Mouse (Mus musculus) cortical plate, adult 2 months (tissue): ENCODE data around the gene Mdh2. TPM values are rescaled to one million over a fixed set of nuclear protein-coding genes. Genes with fewer than 3 reads are reported as not detected.

Source experiments
- H3K27ac ChIP-seq: fragments of 200-500 bp; 2 replicates; pipeline ENCODE4 v1.5.1; 2012; ENCODE audit warnings: low read length, control low read depth, inconsistent platforms; ENCODE audit not compliant: insufficient read depth
- H3K4me1 ChIP-seq: fragments of 200-500 bp; 2 replicates; pipeline ENCODE4 v1.6.1; 2011; ENCODE audit warnings: low read length; ENCODE audit not compliant: control insufficient read depth, insufficient read depth
- H3K4me3 ChIP-seq: fragments of 200-500 bp; 2 replicates; pipeline ENCODE4 v1.5.1; 2011; ENCODE audit warnings: mild to moderate bottlenecking, low read length, control low read depth; ENCODE audit not compliant: insufficient read depth
- CTCF ChIP-seq: fragments of 200-500 bp; IDR thresholded peaks from 2 replicates; pipeline ENCODE4 v1.5.1; 2011; ENCODE audit warnings: mild to moderate bottlenecking, control low read depth, low read length; ENCODE audit not compliant: insufficient read depth; ENCODE audit errors: extremely low read depth
- POLR2A ChIP-seq: fragments of 200-500 bp; IDR thresholded peaks from 2 replicates; pipeline ENCODE4 v1.6.1; 2011; ENCODE audit warnings: mild to moderate bottlenecking, low read length, control low read depth; ENCODE audit not compliant: insufficient read depth; ENCODE audit errors: extremely low read depth
- polyA plus RNA-seq: library from polyadenylated mRNA; depleted of rRNA; stranded (reverse); fragments of >200 nt; gene quantifications from 2 replicates; pipeline ENCODE4 v1.2.3, GENCODE M21; 2012

Gene Mdh2
- polyA plus RNA-seq, 1 experiment = 499 TPM

DNA sequence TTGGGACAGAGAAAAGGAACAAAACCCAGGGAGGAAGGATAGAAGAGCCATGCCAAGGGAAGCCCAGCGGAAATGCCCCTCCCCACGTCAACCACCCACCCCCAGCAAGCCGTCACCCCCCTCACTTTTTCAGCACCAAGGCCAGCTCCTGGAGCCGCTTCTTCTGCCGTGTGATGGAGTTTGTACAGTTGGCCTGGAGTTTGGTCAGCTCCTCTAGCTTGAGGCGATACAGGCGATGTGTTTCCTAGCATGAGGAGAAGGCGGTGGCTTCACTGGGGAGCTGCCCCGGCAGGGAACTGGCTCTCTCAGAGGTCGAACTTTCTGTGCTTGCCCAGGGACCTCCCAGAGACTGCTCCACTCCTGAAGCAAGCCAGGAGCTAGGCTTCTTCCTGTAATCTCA lies 36.1 kb upstream of the Mdh2 start:
- TF ChIP-seq POLR2A (no peak), CTCF (no peak)

DNA sequence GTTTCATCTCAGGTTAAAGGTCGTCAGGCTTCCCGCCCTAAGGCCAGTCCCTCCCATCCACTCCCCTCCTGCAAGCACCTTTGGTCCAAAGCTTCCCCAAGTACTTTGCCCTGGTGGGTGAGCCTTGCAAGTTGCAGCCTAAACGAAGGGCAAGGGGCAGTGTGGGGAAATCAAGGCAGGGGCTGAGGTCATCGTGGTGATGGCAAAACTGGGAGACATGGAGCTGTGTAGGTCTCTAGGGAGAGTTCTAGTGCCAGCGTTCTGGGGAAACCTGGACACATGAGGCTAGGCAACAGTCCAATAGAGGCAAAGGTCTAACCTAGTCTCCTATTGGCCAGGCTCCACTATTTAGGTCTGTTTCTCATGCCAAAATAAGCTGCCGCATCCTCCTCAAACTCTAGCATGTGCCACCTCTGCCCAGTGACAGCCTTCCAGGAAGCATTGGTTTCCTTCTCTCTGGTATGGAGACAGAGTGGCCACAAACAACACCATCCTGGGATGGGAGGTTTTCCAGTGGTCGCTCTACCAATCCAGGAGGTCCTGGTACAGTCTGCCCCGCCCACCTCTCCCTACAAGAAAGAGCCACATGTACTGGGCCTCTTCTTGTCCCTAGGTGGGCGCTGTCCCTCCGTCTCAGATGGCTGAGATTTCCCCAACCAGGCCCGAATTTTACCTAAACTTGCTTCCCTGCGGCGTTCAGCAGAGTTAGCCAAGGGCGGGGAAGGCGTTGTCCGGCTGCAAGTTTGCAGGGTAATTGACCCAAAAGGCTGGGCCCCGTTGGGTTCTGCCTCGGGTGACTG lies 35.1 kb upstream of the Mdh2 start:
- Histone ChIP-seq H3K27ac (no peak overlapping the region), H3K4me3 (peak overlapping the region; percentile 96), H3K4me1 (0 out of 2 replicates have a peak, but pooled peaks cover 2% of the 10 kb centered on the region)
- no peak for TF ChIP-seq CTCF
- TF ChIP-seq POLR2A = no peak

More for the DNA sequence above, 36.1 kb upstream of the Mdh2 start:
- Histone ChIP-seq H3K4me3 (no peak overlapping the region), H3K4me1 (0 out of 2 replicates have a peak, but pooled peaks cover 2% of the 10 kb centered on the region), H3K27ac (no peak overlapping the region)

- Histone ChIP-seq H3K4me1 (0 out of 2 replicates have a peak, but pooled peaks cover 2% of the 10 kb centered on the region), H3K27ac (no peak within 1 kb of the TSS), H3K4me3 (peak within 1 kb of the TSS; percentile 96)
- peak; percentile 54; the same call in 1 of the 2 replicates for TF ChIP-seq POLR2A
- no peak for TF ChIP-seq CTCF
Observed at GRCm38 (mm10) chr5:135743741-135744609, 34.3 kb upstream of the Mdh2 start, which contains the start of gene Tmem120a. Gene Tmem120a (minus strand): TSS chr5:135744448.

GRCm38 (mm10) chr5:135744742-135745141 lies 33.5 kb upstream of the Mdh2 start:
- Histone ChIP-seq H3K27ac (no peak overlapping the region), H3K4me1 (0 out of 2 replicates have a peak, but pooled peaks cover 2% of the 10 kb centered on the region), H3K4me3 (peak overlapping the region; percentile 96; the same call in 1 of the 2 replicates)
- no peak for TF ChIP-seq POLR2A
- TF ChIP-seq CTCF = no peak

GRCm38 (mm10) chr5:135751041-135751440 lies 27.2 kb upstream of the Mdh2 start:
- TF ChIP-seq CTCF = no peak
- TF ChIP-seq POLR2A = no peak
- Histone ChIP-seq H3K4me3 (no peak overlapping the region), H3K27ac (no peak overlapping the region), H3K4me1 (no peaks in the 10 kb centered on the region)

- H3K27ac ChIP-seq = no peak overlapping the region
- TF ChIP-seq POLR2A (no peak), CTCF (no peak)
- no peaks in the 10 kb centered on the region for H3K4me1 ChIP-seq
- H3K4me3 ChIP-seq = no peak overlapping the region
Observed at GRCm38 (mm10) chr5:135751595-135751994, 26.7 kb upstream of the Mdh2 start.

DNA sequence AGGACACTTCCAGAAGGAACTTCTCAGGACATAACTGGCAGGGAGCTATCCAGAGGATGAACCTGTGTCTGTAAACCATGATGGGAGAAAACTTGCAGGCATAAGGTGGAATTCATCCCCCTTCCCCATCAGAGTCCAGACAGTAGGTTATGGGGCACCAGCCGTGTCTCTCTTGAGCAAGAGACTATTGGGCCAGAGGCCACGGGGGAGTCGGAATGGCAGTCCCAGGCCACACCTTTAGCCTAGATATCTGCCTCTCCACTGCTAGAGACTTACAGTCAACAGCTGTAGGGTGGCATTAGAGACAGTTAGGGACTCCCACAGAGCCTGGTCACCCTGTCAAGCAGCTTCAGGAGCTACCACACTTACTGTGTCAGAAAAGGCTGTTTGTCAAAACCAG lies 16.4 kb upstream of the Mdh2 start:
- H3K4me1 ChIP-seq = no peaks in the 10 kb centered on the region
- no peak overlapping the region for H3K4me3 ChIP-seq
- TF ChIP-seq CTCF = no peak
- TF ChIP-seq POLR2A = no peak
- no peak overlapping the region for H3K27ac ChIP-seq

GRCm38 (mm10) chr5:135763526-135763925 lies 14.8 kb upstream of the Mdh2 start:
- TF ChIP-seq CTCF (peak; percentile 96), POLR2A (no peak)
- H3K27ac ChIP-seq = no peak overlapping the region
- H3K4me1 ChIP-seq = no peaks in the 10 kb centered on the region
- H3K4me3 ChIP-seq = no peak overlapping the region

- Histone ChIP-seq H3K27ac (no peak overlapping the region), H3K4me3 (no peak overlapping the region), H3K4me1 (no peaks in the 10 kb centered on the region)
- TF ChIP-seq POLR2A (no peak), CTCF (no peak)
Observed at GRCm38 (mm10) chr5:135764971-135765370, 13.3 kb upstream of the Mdh2 start.
